Mouse (Mus musculus) kidney, adult 2 months (tissue): ENCODE measurements around the gene Ppm1l.
"Not testable (repeated sequence)": the region's sequence is repeated elsewhere in the genome, so short reads cannot be mapped to it uniquely, and the experiment has no call there.

Experiments
- CTCF ChIP-seq: fragments of 200-500 bp; conservative IDR thresholded peaks from 2 replicates; pipeline ENCODE4 v1.5.1; 2011; ENCODE audit warnings: low read depth, mild to moderate bottlenecking, control low read depth, low read length, moderate library complexity, mixed read lengths; ENCODE audit not compliant: insufficient read depth, insufficient read length
- POLR2A ChIP-seq: fragments of 200-500 bp; IDR thresholded peaks from one replicate; pipeline ENCODE4 v1.6.1; 2011; ENCODE audit warnings: low read depth, low read length, control low read depth

- TF ChIP-seq POLR2A, CTCF: not testable (repeated sequence)
Observed at GRCm38 (mm10) chr3:69565586-69565985, 248.9 kb downstream of the Ppm1l start.
